Mouse (Mus musculus) olfactory bulb, adult 2 months (tissue): ENCODE data around the gene Thpo. TPM values are rescaled to one million over a fixed set of nuclear protein-coding genes. Genes with fewer than 3 reads are reported as not detected.

Experiments used
- H3K27ac ChIP-seq: fragments of 200-500 bp; 2 replicates; pipeline ENCODE4 v1.5.1; 2012; ENCODE audit warnings: low read depth, low read length; ENCODE audit not compliant: insufficient read depth
- H3K4me1 ChIP-seq: fragments of 200-500 bp; 2 replicates; pipeline ENCODE4 v1.6.1; 2012; ENCODE audit warnings: low read length; ENCODE audit not compliant: control insufficient read depth, insufficient read depth
- H3K4me3 ChIP-seq: fragments of 200-500 bp; 2 replicates; pipeline ENCODE4 v1.5.1; 2012; ENCODE audit warnings: mild to moderate bottlenecking, low read depth, low read length, moderate library complexity; ENCODE audit not compliant: insufficient read depth
- CTCF ChIP-seq: fragments of 200-500 bp; IDR thresholded peaks from 2 replicates; pipeline ENCODE4 v1.5.1; 2012; ENCODE audit warnings: low read depth, mild to moderate bottlenecking, low read length, moderate library complexity; ENCODE audit not compliant: insufficient read depth
- POLR2A ChIP-seq: fragments of 200-500 bp; IDR thresholded peaks from 2 replicates; pipeline ENCODE4 v1.6.1; 2012; ENCODE audit warnings: mild to moderate bottlenecking, low read depth, low read length, moderate library complexity; ENCODE audit not compliant: insufficient read depth
- WGBS: fragments of 180-500 bp; shearing (Covaris S2); methylation state at CpG from one replicate; pipeline ENCODE4 v1.1.7; 2018; 5-methylcytosine and 5-hydroxymethylcytosine counted together
- polyA plus RNA-seq: library from polyadenylated mRNA; stranded (reverse); fragments of >200 nt; gene quantifications from 2 replicates; pipeline ENCODE4 v1.2.4, GENCODE M21; 2012; ENCODE audit warnings: low replicate concordance; ENCODE audit not compliant: missing spikeins, insufficient read depth, insufficient read length

The Thpo gene
- polyA plus RNA-seq, 1 experiment, result not detected

- Histone ChIP-seq H3K27ac (no peak overlapping the region), H3K4me3 (no peak overlapping the region), H3K4me1 (peaks cover 12% of the 10 kb centered on the region)
- no peak for TF ChIP-seq POLR2A
- TF ChIP-seq CTCF, result no peak
- 59% methylated on average over 5 of the region's 5 CpGs for WGBS
Observed at GRCm38 (mm10) chr16:20730293-20730711, 4.0 kb downstream of the Thpo start.

- TF ChIP-seq POLR2A (no peak), CTCF (no peak)
- H3K4me1 ChIP-seq, result no peaks in the 10 kb centered on the region
- no peak overlapping the region for H3K27ac ChIP-seq
- WGBS, result 71% methylated on average over 1 of the region's 1 CpGs
- no peak overlapping the region for H3K4me3 ChIP-seq
Observed at GRCm38 (mm10) chr16:20726384-20726783, 7.9 kb downstream of the Thpo start.

- WGBS, result 89% methylated on average over 4 of the region's 4 CpGs
- TF ChIP-seq CTCF (no peak), POLR2A (no peak)
- H3K4me1 ChIP-seq, result no peaks in the 10 kb centered on the region
- no peak overlapping the region for H3K27ac ChIP-seq
- no peak overlapping the region for H3K4me3 ChIP-seq
Observed at GRCm38 (mm10) chr16:20725750-20726149, 8.6 kb downstream of the Thpo start.

GRCm38 (mm10) chr16:20725321-20725720 lies 9.0 kb downstream of the Thpo start:
- TF ChIP-seq POLR2A (no peak), CTCF (no peak)
- no peaks in the 10 kb centered on the region for H3K4me1 ChIP-seq
- H3K4me3 ChIP-seq, result no peak overlapping the region
- 93% methylated on average over 7 of the region's 7 CpGs for WGBS
- no peak overlapping the region for H3K27ac ChIP-seq

GRCm38 (mm10) chr16:20724338-20724748 lies 10.0 kb downstream of the Thpo start:
- no peak overlapping the region for H3K27ac ChIP-seq
- 45% methylated on average over 5 of the region's 5 CpGs for WGBS
- no peaks in the 10 kb centered on the region for H3K4me1 ChIP-seq
- no peak overlapping the region for H3K4me3 ChIP-seq
- TF ChIP-seq POLR2A, result no peak
- TF ChIP-seq CTCF, result peak; percentile 68

- H3K4me3 ChIP-seq, result no peak overlapping the region
- no peak overlapping the region for H3K27ac ChIP-seq
- peaks cover 2% of the 10 kb centered on the region; the same call in 1 of the 2 replicates for H3K4me1 ChIP-seq
- WGBS, result 74% methylated on average over 4 of the region's 4 CpGs
- no peak for TF ChIP-seq POLR2A
- TF ChIP-seq CTCF, result no peak
Observed at GRCm38 (mm10) chr16:20723247-20723646, 11.1 kb downstream of the Thpo start.

- Histone ChIP-seq H3K4me1 (peaks cover 2% of the 10 kb centered on the region; the same call in 1 of the 2 replicates), H3K4me3 (no peak overlapping the region), H3K27ac (no peak overlapping the region)
- TF ChIP-seq POLR2A (no peak), CTCF (no peak)
- WGBS, result 95% methylated on average over 4 of the region's 4 CpGs
Observed at GRCm38 (mm10) chr16:20722736-20723135, 11.6 kb downstream of the Thpo start.

GRCm38 (mm10) chr16:20721808-20722207 lies 12.5 kb downstream of the Thpo start:
- no peak overlapping the region for H3K27ac ChIP-seq
- peaks cover 7% of the 10 kb centered on the region for H3K4me1 ChIP-seq
- H3K4me3 ChIP-seq, result no peak overlapping the region
- WGBS, result 89% methylated on average over 10 of the region's 10 CpGs
- no peak for TF ChIP-seq POLR2A
- no peak for TF ChIP-seq CTCF

GRCm38 (mm10) chr16:20717978-20718670 lies 16.2 kb downstream of the Thpo start:
- H3K4me3 ChIP-seq, result peak overlapping the region; percentile 77
- no peak overlapping the region for H3K27ac ChIP-seq
- peaks cover 25% of the 10 kb centered on the region for H3K4me1 ChIP-seq
- WGBS, result under 1% methylated on average over 18 of the region's 18 CpGs
- TF ChIP-seq POLR2A (no peak), CTCF (no peak)
